Mouse (Mus musculus) lung, postnatal 0 days (tissue): Measurements from ENCODE around the gene Tescl.

ENCODE experiments used
- CTCF ChIP-seq: IDR thresholded peaks from 2 replicates; pipeline ENCODE4 v1.5.1; 2016; ENCODE audit warnings: antibody characterized with exemption, mild to moderate bottlenecking
- EP300 ChIP-seq: IDR thresholded peaks from 2 replicates; pipeline ENCODE4 v1.6.1; 2016; ENCODE audit warnings: antibody characterized with exemption, mild to moderate bottlenecking, control low read depth

DNA sequence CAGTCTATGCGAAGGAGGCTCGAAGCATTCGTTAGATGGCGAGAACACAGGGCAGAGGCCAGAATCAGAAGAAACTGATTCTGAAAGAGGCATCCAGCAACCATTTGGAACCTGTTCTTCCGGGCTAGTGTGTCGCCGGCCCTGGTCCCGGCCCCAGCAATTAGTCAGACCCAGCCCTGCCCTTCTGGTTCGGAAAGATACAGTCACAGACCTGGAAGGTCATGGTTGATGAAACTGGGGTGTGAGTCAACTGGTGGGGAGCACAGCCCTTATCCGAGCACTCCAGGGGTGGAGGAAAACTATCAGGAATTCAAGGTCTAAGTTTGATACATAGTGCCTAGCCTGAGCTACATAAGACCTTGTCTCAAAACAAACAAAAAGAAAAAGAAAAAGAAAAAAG lies 22.3 kb upstream of the Tescl start:
- no peak for TF ChIP-seq EP300
- TF ChIP-seq CTCF: no peak
